Mouse (Mus musculus) neural tube, embryonic 11.5 days (tissue): ENCODE data around the gene Ash1l. TPM values are rescaled to one million over a fixed set of nuclear protein-coding genes. Genes with fewer than 3 reads are reported as not detected.

Experiments
- ATAC-seq: fragments of 200-750 bp; cut with Nextera tagmentation; 2 replicates; pipeline ENCODE4 v1.8.0; 2017; ENCODE audit warnings: moderate number of reproducible peaks, mild to moderate bottlenecking, moderate TSS enrichment, moderate library complexity; ENCODE audit not compliant: insufficient read depth, low FRiP score, low TSS enrichment
- DNase-seq: peaks from one replicate; pipeline ENCODE4 v3.0.0-alpha.2; 2015; ENCODE audit warnings: low spot score
- H3K27ac ChIP-seq: fragments of 300-500 bp; sonication (generic); 2 replicates; pipeline ENCODE4 v1.5.1; 2014; ENCODE audit warnings: low read depth, mild to moderate bottlenecking, low read length
- H3K27me3 ChIP-seq: fragments of 300-500 bp; sonication (generic); 2 replicates; pipeline ENCODE4 v1.6.1; 2014; ENCODE audit warnings: mild to moderate bottlenecking, low read length, mixed read lengths; ENCODE audit not compliant: control insufficient read depth, insufficient read depth
- H3K36me3 ChIP-seq: fragments of 300-500 bp; sonication (generic); 2 replicates; pipeline ENCODE4 v1.6.1; 2014; ENCODE audit warnings: mild to moderate bottlenecking, low read length, moderate library complexity, mixed read lengths; ENCODE audit not compliant: control insufficient read depth, insufficient read depth
- H3K4me1 ChIP-seq: fragments of 300-500 bp; sonication (generic); 2 replicates; pipeline ENCODE4 v1.6.1; 2014; ENCODE audit warnings: low read length, mixed read lengths; ENCODE audit not compliant: control insufficient read depth, insufficient read depth
- H3K4me2 ChIP-seq: fragments of 300-500 bp; sonication (generic); 2 replicates; pipeline ENCODE4 v1.6.1; 2014; ENCODE audit warnings: low read depth, mild to moderate bottlenecking, moderate library complexity
- H3K4me3 ChIP-seq: fragments of 300-500 bp; sonication (generic); 2 replicates; pipeline ENCODE4 v1.5.1; 2014; ENCODE audit warnings: low read depth, low read length
- H3K9ac ChIP-seq: fragments of 300-500 bp; sonication (generic); 2 replicates; pipeline ENCODE4 v1.6.1; 2014; ENCODE audit warnings: mild to moderate bottlenecking, low read length
- H3K9me3 ChIP-seq: fragments of 300-500 bp; sonication (generic); 2 replicates; pipeline ENCODE4 v1.6.1; 2016; ENCODE audit warnings: low read length; ENCODE audit not compliant: control insufficient read depth
- WGBS: fragments of 180-500 bp; shearing (Covaris S2); extraction: QIAGEN DNeasy Blood & Tissue Kit; methylation state at CpG from one replicate; pipeline ENCODE4 v1.1.7; 2014; 5-methylcytosine and 5-hydroxymethylcytosine counted together
- polyA plus RNA-seq: library from polyadenylated mRNA; unstranded; fragments of >200 nt; fragmentation: Nextera tagmentation; extraction: Ambion mirVana; gene quantifications from 2 replicates; pipeline ENCODE4 v1.2.1, GENCODE M21; 2014

Gene Ash1l
- polyA plus RNA-seq, 1 experiment from 2014 or later, result 12.3 TPM

GRCm38 (mm10) chr3:89103291-89103595 lies 152.8 kb downstream of the Ash1l start:
- peaks cover 13% of the 10 kb centered on the region for H3K4me1 ChIP-seq
- H3K9ac ChIP-seq, result no peak overlapping the region

DNA sequence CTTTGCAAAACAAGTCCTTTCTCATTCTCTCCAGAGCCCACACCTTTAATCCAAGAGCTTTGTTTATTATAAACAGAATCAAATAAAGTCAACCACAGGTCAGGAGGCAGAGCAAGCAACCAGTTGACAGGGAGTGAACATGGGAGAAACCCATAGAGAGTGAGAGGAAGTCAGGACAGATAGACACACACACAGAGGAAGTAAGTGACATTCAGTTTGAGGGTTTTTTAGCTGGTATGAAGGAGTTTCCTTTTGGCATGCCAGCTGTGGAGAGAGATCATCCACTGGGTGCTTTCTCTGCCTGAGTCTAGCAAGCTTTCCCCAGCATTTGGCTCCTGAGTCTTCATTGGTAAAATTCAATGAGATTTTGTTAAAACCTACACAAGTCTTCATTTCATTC lies 156.5 kb downstream of the Ash1l start:
- Histone ChIP-seq H3K27me3 (no peaks in the 10 kb centered on the region), H3K9ac (no peak overlapping the region), H3K4me2 (no peak overlapping the region), H3K4me3 (no peak overlapping the region), H3K27ac (no peak overlapping the region), H3K4me1 (no peaks in the 10 kb centered on the region), H3K36me3 (no peaks in the 10 kb centered on the region), H3K9me3 (no peaks in the 10 kb centered on the region)
- DNase-seq, result no peak
- no peak for ATAC-seq

More at GRCm38 (mm10) chr3:89103291-89103595, 152.8 kb downstream of the Ash1l start:
- no peak for DNase-seq
- H3K4me2 ChIP-seq, result no peak overlapping the region
- H3K4me3 ChIP-seq, result no peak overlapping the region
- no peaks in the 10 kb centered on the region for H3K9me3 ChIP-seq
- no peaks in the 10 kb centered on the region for H3K27me3 ChIP-seq
- WGBS, result 79% methylated on average over 4 of the region's 4 CpGs
- no peak for ATAC-seq
- peaks cover 5% of the 10 kb centered on the region for H3K36me3 ChIP-seq
- H3K27ac ChIP-seq, result no peak overlapping the region

- WGBS, result 74% methylated on average over 3 of the region's 3 CpGs
- ATAC-seq, result no peak
Measured at GRCm38 (mm10) chr3:89107545-89107944, 157.1 kb downstream of the Ash1l start.

DNA sequence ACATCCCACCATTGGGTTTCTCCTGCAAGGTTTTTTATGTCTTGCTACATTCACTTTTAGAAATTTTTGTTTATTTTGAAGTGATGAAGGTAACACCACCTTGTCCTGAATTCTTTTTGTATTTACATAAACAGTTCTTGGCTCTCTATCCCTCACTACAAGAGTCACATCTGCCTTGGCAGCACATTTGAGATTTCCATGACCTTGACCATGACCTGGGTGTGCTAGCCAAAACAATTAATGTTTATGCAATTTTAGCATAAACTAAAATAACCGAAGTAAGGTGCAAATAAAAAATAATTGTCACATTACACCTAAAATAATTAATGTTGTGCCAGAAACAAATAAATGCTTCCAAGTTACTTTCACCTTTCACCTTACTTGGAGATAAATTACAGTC lies 157.7 kb downstream of the Ash1l start:
- Histone ChIP-seq H3K4me2 (no peak overlapping the region), H3K4me3 (no peak overlapping the region), H3K27ac (no peak overlapping the region), H3K4me1 (no peaks in the 10 kb centered on the region), H3K9ac (no peak overlapping the region), H3K9me3 (no peaks in the 10 kb centered on the region), H3K27me3 (no peaks in the 10 kb centered on the region), H3K36me3 (no peaks in the 10 kb centered on the region)
- DNase-seq (no peak), ATAC-seq (no peak)
- WGBS, result 63% methylated on average over 1 of the region's 1 CpGs

More at GRCm38 (mm10) chr3:89107545-89107944, 157.1 kb downstream of the Ash1l start:
- no peaks in the 10 kb centered on the region for H3K9me3 ChIP-seq
- H3K27ac ChIP-seq, result no peak overlapping the region
- no peak for DNase-seq
- no peak overlapping the region for H3K4me2 ChIP-seq
- H3K27me3 ChIP-seq, result no peaks in the 10 kb centered on the region
- no peaks in the 10 kb centered on the region for H3K4me1 ChIP-seq
- no peak overlapping the region for H3K9ac ChIP-seq
- no peak overlapping the region for H3K4me3 ChIP-seq
- H3K36me3 ChIP-seq, result no peaks in the 10 kb centered on the region

DNA sequence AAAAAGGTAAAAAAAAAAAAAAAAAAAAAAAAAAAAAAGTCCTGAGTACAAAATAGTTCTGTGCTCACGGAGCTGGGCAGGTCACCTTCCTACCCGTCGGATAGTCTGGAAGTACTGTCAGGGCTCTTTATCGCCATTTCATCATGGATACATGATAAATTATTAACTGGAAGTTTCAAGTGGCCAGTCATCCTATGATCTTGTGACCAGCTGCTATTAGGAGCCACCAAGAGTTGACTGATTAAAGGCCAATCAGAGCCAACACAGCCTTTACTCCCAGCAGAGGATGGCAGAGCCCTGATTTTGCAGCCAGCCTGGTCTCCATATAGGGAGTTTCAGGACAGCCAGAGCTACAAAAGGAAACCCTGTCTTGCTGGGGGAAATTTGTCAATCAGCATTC lies 162.6 kb downstream of the Ash1l start:
- DNase-seq (no peak), ATAC-seq (no peak)
- no peaks in the 10 kb centered on the region for H3K9me3 ChIP-seq
- H3K27ac ChIP-seq, result no peak overlapping the region
- no peaks in the 10 kb centered on the region for H3K4me1 ChIP-seq
- H3K4me3 ChIP-seq, result no peak overlapping the region
- H3K9ac ChIP-seq, result no peak overlapping the region
- H3K4me2 ChIP-seq, result no peak overlapping the region
- WGBS, result 86% methylated on average over 4 of the region's 4 CpGs
- no peaks in the 10 kb centered on the region for H3K36me3 ChIP-seq
- H3K27me3 ChIP-seq, result no peaks in the 10 kb centered on the region

GRCm38 (mm10) chr3:89115522-89115921 lies 165.1 kb downstream of the Ash1l start:
- H3K27ac ChIP-seq, result no peak overlapping the region
- DNase-seq (no peak), ATAC-seq (no peak)

DNA sequence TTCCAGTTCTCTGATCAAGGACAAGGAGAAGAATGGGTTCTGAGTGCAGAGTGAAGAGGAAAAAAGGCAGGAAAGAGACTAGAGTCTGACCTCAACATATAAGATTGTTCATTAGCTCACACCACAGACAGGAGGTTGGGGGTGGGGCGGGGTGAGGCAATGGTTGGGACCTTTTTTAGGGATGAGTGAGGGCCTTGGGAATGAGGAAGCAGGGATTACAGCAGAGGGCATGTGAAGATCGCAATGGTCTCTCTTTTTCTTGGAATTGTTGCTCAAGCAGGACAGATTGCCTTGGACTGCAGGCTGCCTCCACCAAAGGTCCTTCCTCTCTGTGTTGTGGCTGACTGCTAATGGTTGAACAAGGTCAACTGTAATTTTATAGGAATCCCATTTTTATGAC lies 172.9 kb downstream of the Ash1l start:
- ATAC-seq, result no peak
- no peaks in the 10 kb centered on the region for H3K9me3 ChIP-seq
- 86% methylated on average over 2 of the region's 2 CpGs for WGBS
- H3K4me2 ChIP-seq, result no peak overlapping the region
- no peak for DNase-seq
- no peak overlapping the region for H3K27ac ChIP-seq
- H3K27me3 ChIP-seq, result no peaks in the 10 kb centered on the region
- H3K4me3 ChIP-seq, result no peak overlapping the region
- H3K4me1 ChIP-seq, result no peaks in the 10 kb centered on the region
- H3K9ac ChIP-seq, result no peak overlapping the region
- H3K36me3 ChIP-seq, result no peaks in the 10 kb centered on the region

More at GRCm38 (mm10) chr3:89115522-89115921, 165.1 kb downstream of the Ash1l start:
- Histone ChIP-seq H3K36me3 (no peaks in the 10 kb centered on the region), H3K4me2 (no peak overlapping the region), H3K27me3 (no peaks in the 10 kb centered on the region), H3K9me3 (no peaks in the 10 kb centered on the region), H3K9ac (no peak overlapping the region), H3K4me1 (no peaks in the 10 kb centered on the region), H3K4me3 (no peak overlapping the region)
- WGBS, result 9% methylated on average over 2 of the region's 2 CpGs

DNA sequence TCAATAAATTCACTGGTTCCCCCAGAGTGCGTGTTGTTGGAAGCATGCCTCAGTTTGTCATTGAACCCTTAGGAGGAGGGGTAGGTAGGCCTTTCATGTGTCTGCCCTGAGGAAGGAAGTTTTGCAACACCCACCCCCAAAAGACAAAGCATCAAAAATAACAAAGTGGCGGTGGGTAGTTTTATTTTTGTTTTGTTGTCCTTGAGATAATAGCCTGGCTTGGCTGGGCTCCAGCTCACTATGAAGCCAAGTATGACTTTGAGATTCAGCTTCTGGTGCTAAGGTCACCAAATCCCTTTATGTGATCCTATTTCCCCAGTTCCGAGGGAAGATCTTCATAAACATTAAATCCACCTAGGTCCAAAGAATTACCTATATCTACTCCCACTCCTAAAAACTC lies 173.8 kb downstream of the Ash1l start:
- WGBS, result 85% methylated on average over 3 of the region's 3 CpGs
- ATAC-seq, result no peak
- Histone ChIP-seq H3K27me3 (no peaks in the 10 kb centered on the region), H3K4me1 (no peaks in the 10 kb centered on the region), H3K27ac (no peak overlapping the region), H3K4me3 (no peak overlapping the region), H3K36me3 (no peaks in the 10 kb centered on the region), H3K9ac (no peak overlapping the region), H3K9me3 (no peaks in the 10 kb centered on the region), H3K4me2 (no peak overlapping the region)
- DNase-seq, result no peak

- 86% methylated on average over 3 of the region's 3 CpGs for WGBS
- Histone ChIP-seq H3K27me3 (no peaks in the 10 kb centered on the region), H3K4me2 (no peak overlapping the region), H3K27ac (no peak overlapping the region), H3K9ac (no peak overlapping the region), H3K4me1 (no peaks in the 10 kb centered on the region), H3K36me3 (no peaks in the 10 kb centered on the region), H3K4me3 (no peak overlapping the region), H3K9me3 (no peaks in the 10 kb centered on the region)
- DNase-seq (no peak), ATAC-seq (no peak)
Measured at GRCm38 (mm10) chr3:89125981-89126380, 175.6 kb downstream of the Ash1l start.
